Mouse (Mus musculus) heart, embryonic 16.5 days (tissue): Measurements from ENCODE around the gene Sycn. TPM values are rescaled to one million over a fixed set of nuclear protein-coding genes. Genes with fewer than 3 reads are reported as not detected.
"Not testable (repeated sequence)": the region's sequence is repeated elsewhere in the genome, so short reads cannot be mapped to it uniquely, and the experiment has no call there.

Experiments
- ATAC-seq: fragments of 200-750 bp; cut with Nextera tagmentation; replicated peaks from 2 replicates; pipeline ENCODE4 v1.8.0; 2017; ENCODE audit warnings: moderate number of reproducible peaks; ENCODE audit not compliant: insufficient read depth, low FRiP score; ENCODE audit errors: extremely low read depth
- H3K27ac ChIP-seq: fragments of 300-500 bp; sonication (generic); 2 replicates; pipeline ENCODE4 v1.5.1; 2014; ENCODE audit warnings: mild to moderate bottlenecking, low read length, control low read depth, moderate library complexity
- H3K27me3 ChIP-seq: fragments of 300-500 bp; sonication (generic); 2 replicates; pipeline ENCODE4 v1.6.1; 2014; ENCODE audit warnings: low read length, mixed read lengths; ENCODE audit not compliant: control insufficient read depth, insufficient read depth
- H3K36me3 ChIP-seq: fragments of 300-500 bp; sonication (generic); 2 replicates; pipeline ENCODE4 v1.6.1; 2014; ENCODE audit not compliant: control insufficient read depth, insufficient read depth
- H3K4me1 ChIP-seq: fragments of 300-500 bp; sonication (generic); 2 replicates; pipeline ENCODE4 v1.6.1; 2014; ENCODE audit warnings: low read length, mixed read lengths; ENCODE audit not compliant: control insufficient read depth, insufficient read depth
- H3K4me2 ChIP-seq: fragments of 300-500 bp; sonication (generic); 2 replicates; pipeline ENCODE4 v1.6.1; 2014; ENCODE audit warnings: low read depth, mild to moderate bottlenecking, control low read depth, low read length
- H3K4me3 ChIP-seq: fragments of 300-500 bp; sonication (generic); 2 replicates; pipeline ENCODE4 v1.5.1; 2014; ENCODE audit warnings: mild to moderate bottlenecking, control low read depth, low read length
- H3K9ac ChIP-seq: fragments of 300-500 bp; sonication (generic); 2 replicates; pipeline ENCODE4 v1.6.1; 2014; ENCODE audit warnings: low read length, control low read depth
- H3K9me3 ChIP-seq: fragments of 300-500 bp; sonication (generic); replicated peaks from 2 replicates; pipeline ENCODE4 v1.6.1; 2016; ENCODE audit warnings: low read length; ENCODE audit not compliant: control insufficient read depth
- WGBS: fragments of 180-500 bp; shearing (Covaris S2); extraction: QIAGEN DNeasy Blood & Tissue Kit; methylation state at CpG from one replicate; pipeline ENCODE4 v1.1.7; 2014; 5-methylcytosine and 5-hydroxymethylcytosine counted together
- polyA plus RNA-seq: library from polyadenylated mRNA; unstranded; fragments of >200 nt; fragmentation: Nextera tagmentation; extraction: Ambion mirVana; gene quantifications from 2 replicates; pipeline ENCODE4 v1.2.1, GENCODE M21; 2015

Gene Sycn
- polyA plus RNA-seq: not detected in 2 replicates

- Histone ChIP-seq H3K9me3 (no peaks in the 10 kb centered on the region), H3K4me3 (no peak within 1 kb of the TSS), H3K9ac (no peak within 1 kb of the TSS), H3K27ac (no peak within 1 kb of the TSS), H3K4me1 (peaks cover 6% of the 10 kb centered on the region; the same call in 1 of the 2 replicates), H3K27me3 (peaks cover 20% of the 10 kb centered on the region), H3K36me3 (no peaks in the 10 kb centered on the region), H3K4me2 (no peak within 1 kb of the TSS)
- no peak for ATAC-seq
- 64% methylated on average over 4 of the region's 4 CpGs for WGBS
These were observed at the start of gene Sycn for GRCm38 (mm10) chr7:28540526-28540925. TSS of gene Sycn (plus strand) at chr7:28540885.

- Histone ChIP-seq H3K36me3 (no peaks in the 10 kb centered on the region), H3K4me2 (peak overlapping the region; percentile 23; the same call in 1 of the 2 replicates), H3K27me3 (peaks cover 2% of the 10 kb centered on the region; the same call in 1 of the 2 replicates), H3K9me3 (no peaks in the 10 kb centered on the region), H3K4me3 (no peak overlapping the region), H3K27ac (no peak overlapping the region), H3K4me1 (0 out of 2 replicates have a peak, but pooled peaks cover 5% of the 10 kb centered on the region), H3K9ac (no peak overlapping the region)
- ATAC-seq: no peak
- WGBS: 32% methylated on average over 14 of the region's 14 CpGs
These were observed 49.8 kb upstream of the Sycn start for GRCm38 (mm10) chr7:28490903-28491302.

GRCm38 (mm10) chr7:28492310-28492709, 48.4 kb upstream of the Sycn start:
- ATAC-seq: no peak
- H3K9me3 ChIP-seq: no peaks in the 10 kb centered on the region
- H3K36me3 ChIP-seq: no peaks in the 10 kb centered on the region
- 87% methylated on average over 8 of the region's 8 CpGs for WGBS
- H3K9ac ChIP-seq: no peak overlapping the region
- H3K4me1 ChIP-seq: 0 out of 2 replicates have a peak, but pooled peaks cover 5% of the 10 kb centered on the region
- H3K4me3 ChIP-seq: no peak overlapping the region
- no peak overlapping the region for H3K4me2 ChIP-seq
- H3K27ac ChIP-seq: no peak overlapping the region
- H3K27me3 ChIP-seq: peaks cover 1% of the 10 kb centered on the region; the same call in 1 of the 2 replicates

- Histone ChIP-seq H3K27ac (no peak overlapping the region), H3K4me3 (no peak overlapping the region), H3K36me3 (no peaks in the 10 kb centered on the region), H3K27me3 (no peaks in the 10 kb centered on the region), H3K9me3 (no peaks in the 10 kb centered on the region), H3K4me2 (no peak overlapping the region), H3K4me1 (no peaks in the 10 kb centered on the region), H3K9ac (no peak overlapping the region)
- WGBS: 76% methylated on average over 11 of the region's 11 CpGs
- no peak for ATAC-seq
These were observed 45.3 kb upstream of the Sycn start for GRCm38 (mm10) chr7:28495426-28495825.

DNA sequence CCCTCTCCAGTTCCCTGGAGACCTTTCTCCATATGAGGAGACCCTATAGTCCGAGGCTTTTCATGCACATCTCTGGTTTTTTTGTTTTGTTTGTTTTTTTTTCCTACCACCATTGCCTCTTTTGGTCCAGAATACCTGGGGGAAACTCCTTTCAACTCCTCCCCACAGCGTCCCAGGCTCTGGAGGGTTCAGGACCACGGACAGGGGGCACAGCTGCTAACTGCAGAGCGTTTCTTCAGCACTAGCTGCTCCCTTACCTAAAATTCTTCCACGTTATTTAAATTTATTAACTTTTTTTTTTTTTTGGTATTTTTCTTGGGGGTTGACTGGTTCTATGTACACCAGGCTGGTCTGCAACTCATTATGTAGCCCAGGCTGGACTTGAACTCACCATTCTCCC, 35.1 kb upstream of the Sycn start:
- no peak overlapping the region for H3K4me2 ChIP-seq
- no peaks in the 10 kb centered on the region for H3K4me1 ChIP-seq
- no peak overlapping the region for H3K9ac ChIP-seq
- no peak overlapping the region for H3K27ac ChIP-seq
- 5% methylated on average over 5 of the region's 5 CpGs for WGBS
- H3K9me3 ChIP-seq: peaks cover 7% of the 10 kb centered on the region; the same call in 1 of the 2 replicates
- H3K36me3 ChIP-seq: no peaks in the 10 kb centered on the region
- no peak overlapping the region for H3K4me3 ChIP-seq
- ATAC-seq: no peak
- H3K27me3 ChIP-seq: no peaks in the 10 kb centered on the region

- not testable (repeated sequence) for H3K9ac ChIP-seq, H3K27ac ChIP-seq, H3K36me3 ChIP-seq, H3K4me3 ChIP-seq, ATAC-seq, H3K9me3 ChIP-seq, H3K4me1 ChIP-seq, H3K4me2 ChIP-seq, H3K27me3 ChIP-seq
- no CpG with 5 or more reads among the region's 2 CpGs for WGBS
These were observed 31.6 kb upstream of the Sycn start for GRCm38 (mm10) chr7:28509121-28509520.

GRCm38 (mm10) chr7:28510405-28510974, 30.2 kb upstream of the Sycn start, which contains the start of gene Ifnl2:
TSS of gene Ifnl2 (minus strand) at chr7:28510455.
- H3K27me3 ChIP-seq, ATAC-seq, H3K4me3 ChIP-seq, H3K27ac ChIP-seq, H3K9ac ChIP-seq, H3K4me1 ChIP-seq, H3K4me2 ChIP-seq, H3K36me3 ChIP-seq, H3K9me3 ChIP-seq: not testable (repeated sequence)
- WGBS: 63% methylated on average over 8 of the region's 8 CpGs

GRCm38 (mm10) chr7:28511441-28511840, 29.2 kb upstream of the Sycn start:
- Histone ChIP-seq H3K9ac (no peak overlapping the region), H3K4me2 (no peak overlapping the region), H3K27ac (no peak overlapping the region), H3K9me3 (no peaks in the 10 kb centered on the region), H3K27me3 (no peaks in the 10 kb centered on the region), H3K36me3 (no peaks in the 10 kb centered on the region), H3K4me3 (no peak overlapping the region), H3K4me1 (no peaks in the 10 kb centered on the region)
- ATAC-seq: no peak
- WGBS: 60% methylated on average over 8 of the region's 8 CpGs

GRCm38 (mm10) chr7:28522536-28522935, 18.1 kb upstream of the Sycn start, which contains the start of gene Ifnl3:
TSS of gene Ifnl3 (plus strand) at chr7:28522836.
- not testable (repeated sequence) for H3K9me3 ChIP-seq, H3K9ac ChIP-seq, H3K4me1 ChIP-seq, H3K27ac ChIP-seq, H3K27me3 ChIP-seq, H3K4me2 ChIP-seq, ATAC-seq, H3K36me3 ChIP-seq, H3K4me3 ChIP-seq
- WGBS: 71% methylated on average over 5 of the region's 6 CpGs
